Mouse (Mus musculus): ENCODE measurements around the gene Atp11a.

DNA sequence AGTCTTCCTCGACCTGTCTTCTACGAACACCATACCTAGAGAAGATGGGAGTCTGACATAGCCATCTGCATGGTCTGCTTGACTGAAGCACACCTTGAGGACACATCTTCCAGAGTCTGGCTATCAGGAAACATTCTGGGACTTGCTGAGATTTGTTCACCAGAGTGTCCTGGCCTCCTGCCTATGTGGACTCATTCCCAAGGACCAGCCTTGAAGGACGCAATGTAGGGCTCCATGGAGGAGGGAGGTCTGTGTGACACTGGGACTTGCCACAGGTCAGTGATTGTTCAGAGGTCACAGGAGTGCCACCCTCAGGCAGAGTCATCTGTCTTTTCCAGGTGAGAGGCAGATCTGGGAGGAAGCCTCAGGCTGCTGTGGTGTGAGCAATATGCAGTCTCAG lies 8.6 kb upstream of the Atp11a start:
- TF ChIP-seq FLI1 (IDR thresholded peaks at IDR 0.05; ENCODE audit: low read length) = no peak
- no peak for TF ChIP-seq GATA1 (IDR thresholded peaks at IDR 0.05; ENCODE audit: borderline replicate concordance, low read length)

Measured in megakaryocyte, embryonic 14.5 days (primary cell).